8 mouse cellular contexts compared by ENCODE assay signal in the genomic region with DNA sequence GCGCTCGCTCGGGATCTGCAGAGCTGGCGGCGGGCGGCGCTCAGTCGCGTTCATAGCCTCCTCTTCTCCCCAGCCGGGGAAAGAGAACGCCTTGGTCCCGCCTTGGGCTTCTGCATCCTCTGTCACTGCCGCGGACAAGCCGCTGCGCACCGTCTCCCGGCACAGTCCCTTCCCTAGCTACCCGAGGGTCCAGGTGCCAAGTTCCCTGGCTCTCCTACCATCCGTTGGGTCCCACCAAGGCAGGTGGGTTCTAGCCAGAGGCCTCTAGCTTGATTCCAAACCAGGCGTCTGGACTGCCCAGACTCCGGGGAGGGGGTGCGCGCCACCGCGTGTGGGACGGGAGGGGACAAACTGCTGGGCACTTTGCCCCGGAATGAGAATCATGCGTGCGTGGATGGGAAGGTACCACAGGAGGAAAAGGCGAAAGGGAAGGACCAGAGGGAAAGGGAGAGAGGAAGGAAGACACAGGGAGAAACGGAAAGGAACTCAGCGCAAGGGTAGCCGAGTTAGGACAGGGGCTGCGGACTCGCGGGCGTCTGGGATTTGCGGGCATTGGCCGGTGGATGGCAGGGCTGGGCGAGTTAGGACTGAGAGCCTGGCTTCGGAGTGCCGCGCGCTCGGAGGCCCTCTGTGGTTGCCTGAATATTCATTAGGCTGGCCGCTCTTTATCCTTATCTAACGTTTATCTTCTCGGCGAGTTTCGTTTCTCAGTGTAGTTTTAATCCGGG. TPM values are rescaled to one million over a fixed set of nuclear protein-coding genes. Genes with fewer than 3 reads are reported as not detected.
A peak's percentile ranks its signal among the peaks of the same experiment; 100 is the strongest.
DNase-seq lines count a peak whose midpoint lies in the region; ATAC-seq lines count a peak whose summit lies in the region.

A gene (plus strand): TSS at position 353 of the 728 bp plus-strand sequence.

- H3K9me3 ChIP-seq in heart, embryonic 10.5 days = no peaks in the 10 kb centered on the region
- no peaks in the 10 kb centered on the region for H3K9me3 ChIP-seq in kidney, embryonic 15.5 days (replicated peaks)

- peak; percentile 52; the same call in 1 of the 2 replicates for ATAC-seq in kidney, embryonic 15.5 days (replicated peaks; ENCODE audit: low FRiP score)

- H3K36me3 ChIP-seq in heart, embryonic 10.5 days = no peaks in the 10 kb centered on the region
- H3K36me3 ChIP-seq in kidney, embryonic 15.5 days = no peaks in the 10 kb centered on the region

- peak within 1 kb of the TSS; percentile 91 for H3K9ac ChIP-seq in kidney, embryonic 15.5 days

- H3K27ac ChIP-seq in heart, embryonic 10.5 days = peak within 1 kb of the TSS; percentile 24
- H3K27ac ChIP-seq in kidney, embryonic 15.5 days = peak within 1 kb of the TSS; percentile 98

- peak within 1 kb of the TSS; percentile 64 for H3K4me3 ChIP-seq in heart, embryonic 10.5 days
- peak within 1 kb of the TSS; percentile 74 for H3K4me3 ChIP-seq in kidney, embryonic 15.5 days (replicated peaks)

- DNase-seq in 3134 (ENCODE audit: extremely low read depth, insufficient read length, low spot score) (peak; percentile 47), NIH3T3 (ENCODE audit: low read depth) (peak; percentile 30)
- DNase-seq in heart, embryonic 10.5 days (ENCODE audit: low spot score) = no peak
- peak; percentile 74 for DNase-seq in neural tube, embryonic 10.5 days (ENCODE audit: extremely low spot score, low spot score)
- DNase-seq in layer of hippocampus, adult 18-20 months (ENCODE audit: low spot score in 2 of 2) = no peak
- no peak for DNase-seq in layer of hippocampus, postnatal 25 days (ENCODE audit: extremely low spot score in 1 of 2, low spot score in 1 of 2)
- no peak for DNase-seq in layer of hippocampus, adult 9-10 months (ENCODE audit: low spot score)

- WGBS in heart, embryonic 10.5 days = under 1% methylated on average over 52 of the region's 52 CpGs
- WGBS in kidney, embryonic 15.5 days = under 1% methylated on average over 52 of the region's 52 CpGs

- peaks cover 100% of the 10 kb centered on the region for H3K27me3 ChIP-seq in heart, embryonic 10.5 days (ENCODE audit: insufficient read depth, poor library complexity, severe bottlenecking)
- H3K27me3 ChIP-seq in kidney, embryonic 15.5 days = peaks cover 88% of the 10 kb centered on the region

- H3K4me1 ChIP-seq in heart, embryonic 10.5 days = peaks cover 44% of the 10 kb centered on the region
- H3K4me1 ChIP-seq in kidney, embryonic 15.5 days = peaks cover 58% of the 10 kb centered on the region

- H3K4me2 ChIP-seq in kidney, embryonic 15.5 days = peak within 1 kb of the TSS; percentile 78

RNA-seq across cellular contexts. Expression of the gene that starts here (rescaled TPM):
- polyA plus RNA-seq in heart, embryonic 10.5 days (2016; fragmentation: Nextera tagmentation; extraction: Ambion mirVana) = 0.20 TPM in 1 of 2 replicates, not detected in the other
- polyA plus RNA-seq in kidney, embryonic 15.5 days (2015; fragmentation: Nextera tagmentation; extraction: Ambion mirVana) = 34.6 and 36.9 TPM in 2 replicates
- under 1 TPM; 0.48 to 0.50 TPM for total RNA-seq in layer of hippocampus, adult 18-20 months (2021)
- total RNA-seq in layer of hippocampus, postnatal 25 days (2021) = under 1 TPM; 0.30 to 0.52 TPM

Comparison
In these comparisons a context has a peak if more than half of its experiments do, and no peak if none do; other contexts are left out.
1. RNA of the gene that starts here (polyA plus RNA-seq): 34.6 to 36.9 TPM in kidney, embryonic 15.5 days; 0.20 TPM in heart, embryonic 10.5 days; every median in the first group is over 10 times any median in the second.
2. DNase-seq: peak in 3134 (single experiment), NIH3T3 (single experiment) and neural tube, embryonic 10.5 days (single experiment); none in heart, embryonic 10.5 days (single experiment), layer of hippocampus, adult 18-20 months (0 of 2), layer of hippocampus, postnatal 25 days (0 of 2) and layer of hippocampus, adult 9-10 months (single experiment).